Mouse (Mus musculus): ENCODE measurements around the gene Hcfc2.

DNA sequence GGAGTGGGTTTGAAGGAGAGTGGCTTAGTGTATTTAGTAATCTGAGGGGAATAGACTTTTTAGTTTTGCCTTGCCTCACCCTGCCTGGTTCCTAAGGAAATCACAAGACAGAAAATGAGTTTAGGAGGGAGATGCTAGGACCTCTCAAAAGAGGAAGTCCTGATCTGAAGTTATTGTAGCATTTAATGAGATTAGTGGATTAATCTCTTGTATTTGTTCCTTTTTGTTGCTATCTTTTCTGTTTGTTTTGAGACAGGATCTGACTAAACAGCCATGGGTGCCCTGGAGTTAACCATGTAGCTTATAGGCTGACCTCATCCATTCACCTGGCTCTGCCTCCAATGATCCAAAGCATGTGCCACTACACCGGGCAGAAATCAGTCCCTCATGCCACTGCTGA lies 46.6 kb downstream of the Hcfc2 start:
- no peak for TF ChIP-seq POLR2A (IDR thresholded peaks at IDR 0.05; ENCODE audit: borderline replicate concordance, control insufficient read depth, low read depth, low read length)
- TF ChIP-seq CTCF (IDR thresholded peaks at IDR 0.05; ENCODE audit: control insufficient read depth, insufficient read depth, low read length): no peak
